Mouse (Mus musculus) embryonic fibroblast, embryonic 13.5 days (primary cell): ENCODE results near the gene Susd1.

Experiments used
- CTCF ChIP-seq: IDR thresholded peaks from 2 replicates; pipeline ENCODE4 v1.5.1; 2011; ENCODE audit warnings: mild to moderate bottlenecking, control low read depth, low read length, moderate library complexity, borderline replicate concordance; ENCODE audit not compliant: insufficient read depth
- POLR2A ChIP-seq: IDR thresholded peaks from 2 replicates; pipeline ENCODE4 v1.6.1; 2011; ENCODE audit warnings: low read depth, mild to moderate bottlenecking, control low read depth, low read length, moderate library complexity

GRCm38 (mm10) chr4:59291914-59292718 lies 146.3 kb downstream of the Susd1 start:
- TF ChIP-seq CTCF, result no peak
- TF ChIP-seq POLR2A, result no peak
